Mouse (Mus musculus) kidney, adult 11 months (tissue): ENCODE measurements around the gene Spata2l.
"Not testable (repeated sequence)": the region's sequence is repeated elsewhere in the genome, so short reads cannot be mapped to it uniquely, and the experiment has no call there.

ENCODE experiments used
- DNase-seq: peaks from one replicate; pipeline ENCODE4 v3.0.0; 2022

Gene Spata2l

GRCm38 (mm10) chr8:123244382-123244781 is 8.3 kb upstream of the Spata2l start:
- peak; percentile 76 for DNase-seq

DNA sequence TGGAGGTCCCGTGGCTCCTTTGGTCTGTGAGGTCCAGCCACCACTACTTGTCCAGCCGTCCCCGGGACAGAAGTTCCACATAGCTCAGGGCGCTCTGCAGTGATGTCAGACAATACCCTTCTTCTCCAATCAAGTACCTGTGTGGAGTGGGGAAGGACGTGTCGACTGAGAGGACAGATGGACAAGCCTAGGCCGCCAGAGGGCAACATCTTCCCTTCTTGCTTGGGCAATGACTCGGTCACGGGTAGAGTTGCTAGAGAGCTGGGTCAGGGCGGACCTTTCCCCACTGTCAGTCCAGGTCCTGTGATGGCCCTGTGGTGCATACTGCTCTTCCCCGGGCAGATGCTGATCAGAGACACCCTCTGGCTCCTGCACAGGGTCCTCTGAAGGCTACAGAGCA is 7.0 kb upstream of the Spata2l start:
- no peak for DNase-seq

- DNase-seq: no peak
Observed at GRCm38 (mm10) chr8:123242107-123242923, 6.3 kb upstream of the Spata2l start.

DNA sequence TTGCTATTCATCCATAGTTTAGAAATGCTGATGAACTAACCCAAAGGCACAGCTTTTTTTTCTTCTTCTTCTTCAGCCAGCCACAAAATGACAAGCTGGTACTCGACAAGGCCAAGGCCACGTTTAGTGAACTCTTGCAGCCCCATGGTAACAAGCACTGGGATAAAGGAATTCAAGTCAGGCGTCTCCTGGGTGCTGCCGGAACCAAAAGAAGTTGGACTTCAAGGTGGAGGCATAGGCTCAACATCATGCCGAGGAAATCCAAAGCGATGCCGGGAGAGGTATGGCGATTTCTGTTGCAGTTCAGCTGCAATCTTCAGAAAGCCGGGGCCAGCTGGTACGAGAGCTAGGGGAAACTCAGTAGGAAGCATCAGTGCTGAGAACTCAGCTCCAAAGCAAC is 3.4 kb upstream of the Spata2l start:
- no peak for DNase-seq

- DNase-seq: no peak
Observed at GRCm38 (mm10) chr8:123234918-123235519, 1.0 kb downstream of the Spata2l start.

- no peak for DNase-seq
Observed at GRCm38 (mm10) chr8:123233760-123234159, 2.3 kb downstream of the Spata2l start.

- DNase-seq: no peak
Observed at GRCm38 (mm10) chr8:123233300-123233699, 2.7 kb downstream of the Spata2l start.

- DNase-seq: no peak
Observed at GRCm38 (mm10) chr8:123232553-123232952, 3.5 kb downstream of the Spata2l start.

DNA sequence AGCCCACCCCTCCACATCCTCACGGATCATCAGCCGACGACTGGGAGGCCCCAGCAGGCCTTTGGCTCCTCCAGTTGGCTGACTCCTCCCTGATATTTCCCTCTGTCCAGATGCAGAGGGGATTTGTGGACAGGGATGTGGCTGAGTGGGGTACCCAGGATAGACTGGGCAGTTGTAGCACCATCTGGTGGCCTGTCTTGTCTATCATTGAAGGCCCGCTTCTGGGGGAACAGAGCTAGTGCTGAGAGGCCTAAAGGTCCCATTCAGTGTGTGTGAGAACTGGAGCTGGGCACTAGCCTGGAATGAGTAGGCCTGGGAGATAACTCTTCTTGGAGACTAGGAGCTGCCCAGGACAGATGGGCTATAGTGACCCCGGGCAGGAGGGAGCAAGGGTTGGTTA is 4.3 kb downstream of the Spata2l start:
- DNase-seq: no peak

GRCm38 (mm10) chr8:123230326-123230725 is 5.7 kb downstream of the Spata2l start:
- DNase-seq: not testable (repeated sequence)

- no peak for DNase-seq
Observed at GRCm38 (mm10) chr8:123228416-123228815, 7.6 kb downstream of the Spata2l start.

DNA sequence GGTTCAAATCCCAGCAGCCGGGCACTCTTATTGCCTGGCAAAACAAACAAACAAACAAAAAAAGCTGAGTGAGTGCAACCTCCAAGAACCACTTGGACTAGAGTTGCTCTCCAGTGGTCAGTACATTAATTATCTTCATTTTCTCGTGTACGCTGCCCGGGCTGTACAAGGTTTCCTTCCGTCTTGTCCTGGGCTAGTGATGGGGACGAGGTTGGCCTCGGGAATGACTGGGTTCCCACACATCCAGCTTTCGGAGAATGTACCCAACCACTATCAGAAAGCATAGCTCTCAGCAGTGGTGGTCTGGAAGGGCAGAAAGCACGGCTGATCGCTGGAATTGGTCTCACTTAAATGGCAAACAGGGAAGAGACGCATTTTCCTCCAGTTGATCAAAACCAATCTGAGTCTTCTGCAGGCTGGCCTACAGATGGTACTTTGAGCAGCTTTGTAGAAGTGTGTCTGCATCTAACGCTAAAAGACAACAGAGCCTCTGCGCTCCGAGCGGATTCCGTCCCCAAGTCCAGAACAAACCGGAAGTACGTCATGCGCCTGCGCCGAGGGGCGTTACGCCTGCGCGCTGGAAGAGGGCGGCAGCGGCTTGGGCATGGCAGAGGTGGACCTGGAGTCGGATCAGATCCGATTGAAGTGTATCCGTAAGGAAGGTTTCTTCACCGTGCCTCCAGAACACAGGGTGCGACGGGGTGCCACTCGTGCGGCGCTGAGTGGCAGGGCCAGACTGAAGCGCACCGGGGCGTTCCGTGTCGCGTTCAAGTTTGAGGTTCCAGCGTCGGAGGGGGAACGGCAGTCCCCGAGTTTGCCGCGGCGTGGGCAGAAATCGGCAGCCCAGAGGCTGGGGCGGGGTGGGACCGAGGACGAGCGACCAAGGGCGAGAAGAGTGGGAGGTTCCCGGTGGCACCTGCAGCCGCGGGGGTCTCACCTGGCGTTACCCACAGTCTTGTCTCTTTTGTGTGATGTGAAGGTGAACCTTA is 11.5 kb downstream of the Spata2l start, which contains the start of gene Cdk10:
Cdk10 (plus strand) TSS at position 565 of the 989 bp plus-strand sequence.
- DNase-seq: peak; percentile 89

- no peak for DNase-seq
Observed at GRCm38 (mm10) chr8:123220917-123221316, 15.1 kb downstream of the Spata2l start.

DNA sequence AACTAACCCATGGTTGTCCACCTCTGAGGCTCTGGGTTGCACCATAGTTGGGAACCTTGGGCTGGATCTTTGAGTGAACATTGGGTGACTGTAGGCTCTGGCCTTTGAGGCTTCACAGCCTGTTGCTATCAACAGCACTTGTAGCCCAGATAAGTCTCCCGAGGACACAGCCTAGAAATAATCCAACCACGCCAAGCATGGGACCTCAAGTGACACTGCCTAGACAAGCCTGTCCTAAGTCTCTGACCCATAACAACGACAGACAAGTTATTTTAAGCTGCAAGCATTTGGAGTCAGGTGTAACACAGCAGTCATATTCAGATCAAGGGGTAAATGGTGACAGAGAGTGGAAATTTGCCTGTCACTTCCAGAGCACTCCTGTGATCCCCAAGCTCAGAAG is 20.6 kb downstream of the Spata2l start:
- no peak for DNase-seq

GRCm38 (mm10) chr8:123213118-123213772 is 22.8 kb downstream of the Spata2l start:
- DNase-seq: no peak

DNA sequence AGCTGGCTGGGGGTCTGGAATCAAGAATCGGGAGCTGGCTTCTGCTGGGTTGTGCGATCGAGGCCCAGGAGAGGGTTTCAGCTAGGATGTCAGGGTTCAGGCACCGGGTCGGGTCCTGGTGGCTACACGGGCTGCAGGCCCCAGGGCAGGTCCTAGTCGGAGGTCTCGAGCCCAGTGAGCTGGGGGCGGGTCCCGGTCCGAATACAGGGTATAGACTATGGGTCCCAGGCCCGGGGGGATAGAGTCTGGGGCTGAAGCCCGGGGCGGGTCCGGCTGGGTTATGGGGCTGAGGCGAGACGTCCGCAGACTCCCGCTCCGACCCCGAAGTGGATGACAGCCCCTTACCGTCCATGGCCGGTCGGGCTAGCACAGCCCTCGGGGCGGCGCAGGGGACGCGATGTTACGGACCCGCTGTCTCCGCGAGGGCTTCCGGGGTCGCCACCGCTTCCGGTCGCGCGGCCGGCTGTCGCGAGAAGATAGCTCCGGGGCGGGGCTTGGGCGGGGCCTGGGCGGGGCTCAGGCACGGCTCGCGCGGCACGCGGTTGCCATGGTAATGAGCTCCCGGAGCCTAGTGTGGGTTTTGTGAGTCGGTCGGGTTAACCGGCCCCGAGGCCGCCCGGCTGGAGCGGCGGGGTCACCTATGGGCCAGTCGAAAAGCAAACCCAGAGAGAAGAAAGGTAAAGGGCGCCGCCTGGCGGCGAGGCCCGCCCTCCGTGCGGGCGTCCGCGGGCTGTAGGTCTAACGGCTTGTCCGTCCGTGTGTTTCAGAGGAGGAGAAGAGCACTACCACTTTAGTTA is 23.5 kb downstream of the Spata2l start, which contains the start of the genes Chmp1a and Spata33:
Chmp1a (minus strand) TSS at position 443 of the 797 bp plus-strand sequence.
Spata33 (plus strand) TSS at position 512 of the 797 bp plus-strand sequence.
- DNase-seq: peak; percentile 98

GRCm38 (mm10) chr8:123211876-123212275 is 24.2 kb downstream of the Spata2l start:
- DNase-seq: no peak

DNA sequence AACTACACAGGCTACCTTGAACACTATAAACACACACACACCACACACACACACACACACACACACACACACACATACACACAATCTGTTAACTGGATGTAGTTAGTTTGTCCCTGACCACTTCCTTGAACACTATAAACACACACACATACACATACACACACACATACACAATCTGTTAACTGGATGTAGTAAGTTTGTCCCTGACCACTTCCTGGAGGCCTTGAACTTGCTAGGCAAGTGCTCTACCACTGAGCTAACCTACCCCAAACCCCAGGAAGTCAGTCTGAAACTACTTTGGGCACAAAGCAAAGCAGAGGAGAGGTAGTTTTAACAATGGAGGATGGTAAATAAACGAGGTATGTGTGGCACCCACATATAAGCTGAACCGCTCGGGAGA is 32.5 kb downstream of the Spata2l start:
- no peak for DNase-seq

GRCm38 (mm10) chr8:123202288-123202687 is 33.7 kb downstream of the Spata2l start:
- peak; percentile 39 for DNase-seq

- DNase-seq: no peak
Observed at GRCm38 (mm10) chr8:123199864-123200263, 36.2 kb downstream of the Spata2l start.

DNA sequence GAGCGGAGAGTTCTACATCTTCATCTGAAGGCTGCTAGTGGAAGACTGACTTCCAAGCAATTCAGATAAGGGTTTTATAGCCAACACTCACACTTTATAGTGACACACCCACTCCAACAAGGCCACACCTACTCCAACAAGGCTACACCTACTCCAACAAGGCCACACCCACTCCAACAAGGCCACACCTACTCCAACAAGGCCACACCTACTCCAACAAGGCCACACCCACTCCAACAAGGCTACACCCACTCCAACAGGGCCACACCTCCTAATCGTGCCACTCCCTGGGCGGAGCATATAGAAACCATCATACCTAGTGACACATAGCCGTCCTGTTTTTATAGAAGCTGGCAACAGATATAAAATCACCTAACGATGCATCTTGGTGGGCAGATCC is 39.0 kb downstream of the Spata2l start:
- DNase-seq: not testable (repeated sequence)
